Mouse (Mus musculus): ENCODE results near the gene Lhx8.

- no peak for TF ChIP-seq GATA1 (IDR thresholded peaks at IDR 0.05; ENCODE audit: borderline replicate concordance, low read length)
- TF ChIP-seq FLI1 (IDR thresholded peaks at IDR 0.05; ENCODE audit: low read length), result no peak
Measured at GRCm38 (mm10) chr3:154373536-154373935, 43.1 kb upstream of the Lhx8 start.
